Mouse (Mus musculus) layer of hippocampus, adult 11-12 months (tissue): Measurements from ENCODE around the gene Coro1c.

Source experiments
- DNase-seq: peaks from one replicate; pipeline ENCODE4 v3.0.0; 2022; ENCODE audit warnings: low spot score

The Coro1c gene

DNA sequence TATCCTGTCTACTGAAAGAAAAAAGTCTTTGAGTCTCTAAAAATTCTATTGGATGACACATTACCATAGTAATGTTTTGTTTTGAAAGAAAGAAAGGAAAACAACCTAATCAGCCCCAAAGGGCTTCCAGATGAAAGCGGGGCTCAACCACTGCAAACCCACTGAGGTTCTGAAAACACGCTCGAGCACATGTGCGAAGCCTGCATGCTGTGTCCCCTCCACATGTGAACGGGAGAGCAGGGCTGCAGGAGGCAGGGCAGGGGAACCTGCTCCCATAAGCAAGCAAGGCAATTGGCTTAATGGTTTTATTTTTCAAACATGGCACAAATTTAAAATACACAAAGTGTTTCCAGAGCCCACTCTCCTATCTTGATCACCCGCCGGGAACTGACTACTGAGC is 51.9 kb downstream of the Coro1c start:
- no peak for DNase-seq

DNA sequence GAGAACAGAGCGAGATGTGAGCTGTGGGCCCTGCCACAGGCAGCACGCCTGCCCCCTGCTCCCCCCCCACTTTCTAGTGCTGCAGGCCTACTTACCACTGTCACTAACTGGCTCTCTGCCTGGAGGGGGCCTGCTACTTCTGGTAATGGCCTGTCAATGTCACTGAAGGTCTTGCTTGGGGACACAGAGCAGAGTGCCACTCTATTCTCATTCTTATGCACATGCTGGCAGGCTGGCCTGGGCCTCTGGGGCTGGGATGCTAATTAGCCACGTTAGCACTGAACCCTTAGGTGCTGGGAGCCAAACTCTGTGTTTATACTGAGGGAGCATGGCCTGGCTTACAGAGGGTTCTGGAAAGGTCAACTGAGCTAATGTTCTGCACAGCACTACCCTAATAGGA is 52.9 kb downstream of the Coro1c start:
- no peak for DNase-seq

DNA sequence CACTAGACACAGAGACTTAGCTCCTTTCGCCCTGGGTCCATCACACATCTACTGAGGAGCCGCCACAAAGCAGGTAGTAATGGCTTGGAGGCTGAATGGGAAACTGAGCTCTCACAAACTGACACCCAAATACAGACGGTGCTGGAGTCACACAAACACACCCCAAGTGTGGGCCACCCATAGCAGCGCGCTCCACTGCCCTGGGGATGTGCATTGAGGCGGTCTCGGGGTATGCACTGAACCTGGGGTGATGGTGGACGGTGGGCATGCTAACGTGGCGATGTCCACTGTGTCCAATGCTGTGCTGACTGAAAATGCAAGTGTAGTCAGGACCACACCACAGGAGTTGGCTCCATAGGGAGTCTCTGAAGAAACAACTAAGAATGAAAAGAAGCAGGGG is 53.4 kb downstream of the Coro1c start:
- no peak for DNase-seq

DNA sequence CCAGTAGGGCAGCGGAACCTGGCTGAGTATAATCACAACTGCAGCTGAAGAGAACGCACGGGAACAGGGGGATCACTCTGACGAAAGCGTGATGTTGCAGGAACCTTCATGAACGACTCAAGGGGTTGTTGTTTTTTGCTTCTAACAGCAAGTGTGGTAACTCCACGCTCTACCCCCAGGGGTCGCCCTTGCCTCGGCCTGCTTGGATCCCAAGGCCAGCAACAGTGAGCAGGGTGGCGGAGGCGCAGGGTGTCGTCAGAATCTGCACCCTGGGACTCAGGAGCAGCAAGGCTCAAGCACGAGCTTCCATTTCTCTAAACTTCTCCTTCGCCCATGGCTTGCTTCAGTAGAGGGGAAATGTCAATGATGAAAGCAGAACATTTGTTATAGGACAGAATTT is 54.1 kb downstream of the Coro1c start:
- DNase-seq = peak; percentile 90

DNA sequence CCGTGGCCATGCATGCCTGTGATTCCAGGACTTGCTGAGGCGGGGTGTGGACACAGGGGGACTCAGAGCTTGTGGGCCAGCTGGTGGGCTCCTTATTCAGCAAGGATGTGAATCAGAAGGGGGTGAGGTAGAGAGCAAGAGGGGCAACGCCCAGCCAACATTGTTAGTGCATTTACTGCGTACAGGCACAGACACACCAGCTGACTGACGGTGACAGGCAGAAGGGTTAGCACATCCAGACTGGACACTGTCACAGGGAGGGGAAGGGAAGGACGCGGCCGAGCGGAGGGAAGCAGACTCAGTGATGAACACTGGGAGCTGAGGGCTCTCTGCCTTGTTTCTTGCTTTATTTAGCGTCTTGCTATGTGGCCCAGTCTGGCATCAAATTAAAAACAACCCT is 55.0 kb downstream of the Coro1c start:
- DNase-seq = no peak

DNA sequence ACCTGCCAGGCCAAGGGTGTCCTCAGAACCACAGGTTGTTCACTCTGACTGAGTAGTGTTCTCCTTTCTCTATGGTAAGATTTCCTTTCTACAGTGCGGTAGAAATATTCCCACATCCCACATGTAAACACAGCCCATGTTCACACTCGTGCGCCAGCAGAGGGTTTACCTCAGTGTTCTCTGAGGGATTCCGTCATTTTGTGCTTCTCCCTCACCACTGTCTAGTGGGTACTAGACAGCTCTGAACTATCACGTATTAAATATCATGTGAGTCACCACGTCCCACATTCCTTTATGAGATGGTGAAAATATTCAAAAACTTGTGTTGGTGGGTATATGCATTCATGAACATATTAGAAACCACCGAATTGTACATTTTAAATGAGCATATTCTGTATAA is 56.1 kb downstream of the Coro1c start:
- no peak for DNase-seq

DNA sequence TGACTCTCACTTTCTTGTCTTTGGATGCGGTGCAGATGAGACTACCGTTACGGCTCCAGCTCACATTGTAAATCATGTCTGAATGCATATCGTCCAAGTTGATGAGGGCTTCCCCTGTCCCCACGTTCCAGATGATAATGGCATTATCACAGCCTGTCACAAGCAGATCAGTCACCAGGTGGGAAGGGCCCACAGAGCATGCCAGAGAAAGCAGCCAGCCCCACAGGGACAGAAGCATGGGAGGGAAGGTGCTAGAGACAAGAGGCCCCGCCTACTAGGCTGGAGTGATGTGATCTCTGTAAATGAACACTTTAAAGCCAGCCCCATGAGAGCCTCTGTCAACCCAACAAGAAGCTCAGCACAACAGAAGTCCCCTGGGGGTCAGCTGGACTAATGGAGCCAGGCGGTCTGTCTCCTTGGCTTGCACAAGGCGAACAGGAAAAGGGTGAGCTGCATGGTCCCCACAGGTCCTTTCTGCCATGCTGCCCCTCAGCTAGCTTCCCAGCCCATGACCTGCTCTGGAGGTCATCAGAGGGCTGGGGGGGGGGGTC is 57.8 kb downstream of the Coro1c start:
- no peak for DNase-seq

DNA sequence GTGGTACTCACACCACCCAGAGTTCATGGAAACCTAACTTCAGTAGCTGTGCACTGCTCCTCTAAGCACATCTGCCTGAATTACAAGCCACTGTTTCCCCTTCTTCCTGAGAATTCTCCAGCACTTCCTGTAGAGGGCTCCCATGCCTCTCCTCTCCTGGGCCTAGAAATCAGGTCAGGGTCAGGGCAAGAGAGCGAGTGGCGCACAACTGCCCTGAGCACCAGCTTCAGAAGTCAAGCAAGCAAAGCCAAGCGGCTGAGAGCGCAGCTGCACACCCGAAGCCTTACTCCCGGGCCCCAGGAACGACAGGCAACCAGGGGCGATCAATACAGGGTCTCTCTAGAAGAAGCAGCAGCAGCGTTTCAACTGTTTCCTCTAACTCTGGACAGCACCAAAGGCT is 60.9 kb downstream of the Coro1c start:
- no peak for DNase-seq

DNA sequence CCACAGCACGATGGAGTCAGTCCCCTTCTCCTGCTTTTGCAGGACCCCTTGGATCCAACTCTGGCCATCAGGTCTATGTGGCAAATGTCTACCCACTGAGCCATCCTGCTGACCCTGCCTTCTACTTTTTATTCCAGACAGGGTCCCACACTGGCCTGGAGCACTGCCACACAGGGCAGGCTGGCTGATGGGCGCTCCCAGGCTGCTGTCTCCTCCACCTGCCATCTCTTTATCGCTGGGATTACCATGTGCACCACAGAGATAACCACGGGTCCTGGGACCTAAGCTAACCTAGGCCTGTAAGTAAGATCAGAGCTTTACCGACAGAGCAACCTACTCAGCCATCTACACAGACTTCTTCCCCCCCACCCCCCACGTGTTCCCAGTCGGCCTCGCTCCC is 61.9 kb downstream of the Coro1c start:
- DNase-seq = no peak

DNA sequence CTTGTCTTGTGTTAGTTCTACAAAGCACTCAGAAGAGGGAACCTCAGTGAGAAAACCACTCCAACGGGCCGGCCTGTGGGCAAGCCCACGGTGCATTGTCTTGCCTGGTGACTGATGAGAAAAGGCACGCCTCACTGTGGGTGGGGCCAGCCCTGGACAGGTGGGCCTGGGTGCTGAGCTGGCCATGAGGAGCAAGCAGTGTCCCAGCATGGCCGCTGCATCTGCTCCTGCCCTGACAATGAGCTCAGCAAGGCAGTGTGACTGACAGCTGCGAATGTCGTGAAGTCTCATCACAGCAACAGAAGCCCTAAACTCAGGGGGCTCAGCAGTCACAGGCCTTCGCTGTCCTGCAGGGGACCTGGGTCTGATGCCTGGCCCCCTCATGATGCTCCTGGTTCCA is 62.9 kb downstream of the Coro1c start:
- DNase-seq = no peak

DNA sequence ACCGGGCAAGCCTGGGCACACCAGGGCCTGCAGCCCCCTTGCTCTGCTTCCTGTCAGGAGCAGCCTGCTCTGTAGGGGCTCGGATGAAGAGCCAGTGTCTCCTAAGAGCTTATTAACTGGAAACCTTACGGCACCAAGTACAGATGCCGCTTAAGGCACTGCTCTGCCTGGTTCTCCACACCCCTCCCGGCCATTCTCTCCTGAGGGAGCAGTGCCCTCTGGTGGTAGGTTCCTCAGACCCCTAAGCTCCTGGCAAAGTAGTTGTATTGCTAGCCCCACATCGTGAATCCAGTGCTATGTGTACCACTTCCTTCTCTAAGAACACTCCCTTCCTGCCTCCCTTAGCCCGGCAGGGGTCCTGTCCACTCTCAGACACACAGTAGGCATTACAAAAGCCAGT is 63.8 kb downstream of the Coro1c start:
- DNase-seq = peak; percentile 75

DNA sequence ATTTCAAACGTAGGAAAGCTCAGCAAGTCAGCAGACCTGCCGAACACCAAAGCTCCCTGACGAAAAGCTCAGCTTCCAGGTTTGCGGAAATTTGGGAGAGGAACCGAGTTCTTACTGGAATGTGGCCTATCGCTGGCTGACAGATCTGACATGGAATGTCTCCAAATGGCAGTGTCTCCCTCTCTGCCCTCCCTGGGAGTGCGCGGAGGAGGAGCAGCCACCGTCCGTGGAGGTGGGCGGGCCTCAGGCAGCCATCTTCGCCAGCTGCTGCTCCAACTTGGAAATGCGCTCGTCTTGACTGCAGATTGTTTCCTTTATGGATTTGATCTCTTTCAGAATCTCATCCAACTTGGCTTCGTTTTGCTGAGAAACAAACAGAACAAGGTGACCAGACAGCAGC is 64.5 kb downstream of the Coro1c start:
- no peak for DNase-seq

DNA sequence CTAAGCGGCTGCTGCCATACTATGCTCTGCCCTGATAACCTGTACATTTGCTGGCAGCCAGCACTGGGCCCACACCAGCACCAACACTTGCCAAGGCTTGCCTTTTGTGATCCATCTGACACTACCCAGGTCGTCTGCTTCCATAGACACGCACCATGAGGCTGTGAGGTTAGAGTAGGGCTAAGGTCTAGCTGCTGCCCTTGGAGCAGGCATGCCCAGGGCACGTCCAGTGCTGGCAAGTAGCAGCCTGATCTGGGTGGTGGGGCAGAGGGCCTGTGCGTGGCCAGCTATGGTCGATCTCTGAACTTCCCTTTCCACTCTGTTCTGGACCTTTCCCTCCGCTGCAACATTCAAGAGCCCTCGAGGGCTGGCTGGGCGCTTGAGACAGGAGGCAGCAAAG is 65.7 kb downstream of the Coro1c start:
- DNase-seq = peak; percentile 57

DNA sequence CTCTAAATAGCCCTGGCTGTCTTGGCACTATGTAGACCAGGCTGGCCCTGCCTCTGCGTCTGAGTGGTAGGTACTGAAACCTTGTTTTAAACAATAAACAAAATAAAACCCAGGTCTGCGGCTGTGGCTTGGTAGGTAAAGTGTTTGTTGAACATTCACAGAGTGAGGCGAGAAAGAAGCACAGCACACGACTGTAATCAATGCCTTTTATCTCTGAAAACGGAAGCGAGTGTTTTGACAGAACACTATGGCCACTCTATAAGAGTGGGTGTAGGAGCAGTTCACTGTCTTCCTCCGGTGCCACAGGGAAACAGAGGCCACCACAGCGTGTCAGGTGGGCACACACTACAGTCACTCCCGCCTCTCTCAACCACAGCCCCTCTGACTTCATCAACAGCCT is 66.3 kb downstream of the Coro1c start:
- no peak for DNase-seq

DNA sequence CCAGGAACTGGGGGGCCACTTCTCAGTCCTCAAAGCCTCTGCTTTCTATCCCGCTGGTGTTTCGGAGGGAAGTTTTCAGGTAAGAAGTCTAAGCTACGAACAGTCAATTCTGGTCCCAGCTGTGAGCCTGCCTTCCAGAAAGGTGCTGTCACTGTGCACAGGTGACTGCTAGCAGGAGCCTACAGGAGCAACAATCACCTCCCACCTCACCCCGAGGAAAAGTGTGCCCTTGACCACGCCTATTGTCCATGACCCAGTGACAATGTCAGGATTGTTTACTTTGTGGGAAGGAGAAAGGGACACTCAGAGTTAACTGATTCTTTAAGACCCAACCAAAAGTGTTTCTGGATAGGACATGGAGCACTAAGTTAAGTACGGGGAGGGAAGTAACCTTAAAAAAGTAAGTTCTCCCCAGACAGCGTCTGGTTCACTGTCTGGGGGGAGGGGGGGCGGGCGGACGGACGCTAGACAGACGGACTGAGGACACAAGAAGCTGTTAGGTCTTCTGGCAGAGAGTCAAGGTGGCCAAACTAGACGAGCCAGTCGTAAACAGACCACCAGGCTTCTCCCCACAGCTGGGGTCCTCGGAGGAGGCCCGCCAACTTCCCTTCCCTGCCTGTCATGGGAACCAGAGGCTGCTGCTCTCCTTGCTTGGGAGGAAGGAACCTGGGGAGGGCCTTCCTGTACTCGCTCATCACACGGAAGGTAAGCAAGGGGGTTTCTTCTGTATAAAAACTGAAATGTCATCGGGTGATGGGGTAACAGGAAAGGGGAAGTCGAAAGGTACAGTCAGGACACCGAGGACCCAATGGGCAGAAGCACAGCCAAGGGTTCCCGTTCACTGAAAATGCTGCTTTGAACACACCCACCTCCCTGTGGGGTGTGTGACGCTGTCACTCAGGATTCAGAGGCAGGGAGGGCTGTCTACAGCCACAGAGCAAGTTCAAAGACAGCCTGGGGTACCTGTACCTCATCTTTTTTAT is 67.0 kb downstream of the Coro1c start:
- DNase-seq = no peak

DNA sequence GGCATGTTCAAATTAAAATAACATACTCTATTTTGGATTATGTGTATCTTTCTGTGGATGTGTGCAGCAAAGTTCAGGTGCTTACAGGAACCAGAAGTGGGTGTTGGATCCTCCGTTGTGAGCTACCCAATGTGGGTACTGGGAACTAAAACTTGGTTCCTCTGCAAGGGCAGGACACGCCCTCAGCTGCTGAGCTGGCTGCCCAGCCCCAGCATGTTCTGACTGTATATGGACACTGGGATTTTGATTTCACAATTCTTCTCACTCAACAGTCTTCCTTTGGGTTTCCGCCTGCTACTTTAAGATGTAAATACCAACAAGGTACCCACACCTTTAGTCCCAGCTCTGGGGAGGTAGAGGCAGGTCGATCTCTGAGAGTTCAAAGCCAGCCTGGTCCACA is 68.1 kb downstream of the Coro1c start:
- DNase-seq = no peak

DNA sequence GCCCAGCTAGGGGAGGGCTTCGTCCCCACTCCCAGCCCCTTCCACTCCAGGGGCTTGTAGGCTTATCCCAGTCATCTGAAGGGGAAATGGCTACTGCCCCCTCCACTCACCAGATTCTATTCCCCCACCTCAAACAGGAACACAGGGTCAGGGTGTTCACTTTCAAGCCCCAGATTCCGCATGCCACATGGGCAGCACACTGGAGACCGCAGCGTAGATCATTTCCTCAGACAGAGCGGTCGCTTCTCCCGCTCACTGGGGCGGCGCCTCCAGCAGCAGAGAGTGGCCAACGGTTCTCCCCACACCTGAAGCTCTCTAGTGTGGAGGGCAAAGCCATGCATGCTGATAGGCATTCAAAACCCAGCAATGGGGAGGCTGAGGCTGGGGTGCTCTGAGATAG is 71.6 kb downstream of the Coro1c start:
- DNase-seq = peak; percentile 43

DNA sequence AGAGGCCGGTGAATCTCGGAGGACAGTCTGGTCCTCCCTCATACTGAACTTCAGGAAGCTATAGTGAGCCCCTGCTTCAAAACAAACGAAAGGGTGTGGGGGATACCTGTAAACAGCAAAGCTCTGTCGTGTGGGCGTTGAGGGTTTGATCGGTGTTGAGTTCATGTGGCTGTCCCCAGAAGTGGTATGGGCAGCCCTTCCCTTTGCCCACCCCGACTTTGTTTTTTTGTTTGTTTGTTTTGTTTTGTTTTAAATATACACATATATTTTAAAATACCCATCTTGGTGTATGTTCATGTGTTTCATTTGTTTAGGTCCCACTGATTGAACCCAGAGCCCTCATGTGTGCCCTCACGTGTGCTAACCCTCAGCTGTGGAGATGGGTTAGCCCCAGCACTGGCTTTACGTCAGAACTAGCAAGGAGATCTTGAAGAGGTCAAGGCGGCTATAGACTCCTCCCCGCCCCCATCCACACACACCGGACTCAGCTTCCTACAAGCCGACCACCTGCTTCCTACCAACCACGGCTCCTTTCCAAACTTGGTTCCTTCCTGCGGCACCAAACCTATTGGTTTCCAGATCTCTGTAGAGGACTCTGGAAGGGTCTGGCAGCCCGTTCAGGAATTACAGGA is 75.1 kb downstream of the Coro1c start:
- DNase-seq = no peak

DNA sequence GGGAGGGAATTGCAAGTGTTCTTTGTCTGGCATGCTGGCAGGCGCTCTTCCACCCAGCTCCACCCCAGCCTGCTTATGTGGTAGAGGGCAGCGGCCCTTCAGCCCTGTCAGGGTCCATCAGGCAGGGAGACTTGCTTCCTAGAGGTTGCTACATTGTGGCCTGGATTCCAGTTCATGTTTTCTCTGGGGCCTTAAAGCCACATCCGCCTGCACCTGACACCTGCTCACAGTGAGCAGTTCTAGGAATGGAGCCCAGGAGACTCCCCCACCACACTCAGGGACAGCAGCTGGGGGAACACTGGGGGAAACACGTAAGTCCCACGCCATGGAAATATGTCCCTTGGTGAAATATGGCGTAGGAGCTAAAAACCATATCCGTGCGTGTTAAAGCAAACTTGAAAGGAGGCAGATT is 76.1 kb downstream of the Coro1c start, which contains the start of gene Selplg:
Gene Selplg (minus strand): TSS at position 155 of the 412 bp plus-strand sequence.
- no peak for DNase-seq

DNA sequence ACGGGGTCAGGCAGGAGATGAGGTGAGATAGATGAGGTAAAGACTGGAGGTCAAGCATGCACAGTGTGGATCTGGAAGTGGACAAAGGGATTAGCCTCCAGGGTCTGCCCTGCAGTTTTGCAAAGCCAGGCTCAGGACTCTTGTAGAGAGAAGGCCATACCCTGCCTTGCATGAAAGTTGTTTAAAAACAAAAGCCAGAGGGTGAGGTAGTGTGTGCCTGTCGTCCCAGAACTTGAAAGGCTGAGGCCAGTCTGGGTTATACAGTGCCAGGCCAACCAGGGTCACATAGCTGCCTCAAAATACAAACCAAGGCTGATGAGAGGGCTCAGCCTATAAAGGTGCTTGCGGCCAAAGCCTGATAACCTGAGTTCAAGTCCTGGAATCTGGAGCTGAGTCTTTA is 76.8 kb downstream of the Coro1c start:
- no peak for DNase-seq

DNA sequence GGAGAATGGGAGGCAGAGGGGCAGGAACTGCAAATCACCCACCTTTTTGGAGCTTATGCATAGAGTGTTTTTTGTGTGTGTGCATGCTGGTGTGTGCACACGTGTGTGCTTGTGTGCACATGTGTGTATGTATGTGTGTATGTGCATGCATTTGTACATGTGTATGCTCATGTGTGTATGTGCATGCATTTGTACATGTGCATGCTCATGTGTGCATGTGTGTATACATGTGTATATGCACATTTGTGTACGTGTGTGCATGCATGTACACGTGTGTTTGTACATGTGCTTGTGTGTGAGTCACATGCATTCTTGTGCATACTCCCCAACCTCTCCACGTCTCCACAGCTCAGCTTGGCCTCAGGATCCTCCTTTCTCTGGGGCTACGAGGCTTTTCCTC is 77.8 kb downstream of the Coro1c start:
- no peak for DNase-seq

DNA sequence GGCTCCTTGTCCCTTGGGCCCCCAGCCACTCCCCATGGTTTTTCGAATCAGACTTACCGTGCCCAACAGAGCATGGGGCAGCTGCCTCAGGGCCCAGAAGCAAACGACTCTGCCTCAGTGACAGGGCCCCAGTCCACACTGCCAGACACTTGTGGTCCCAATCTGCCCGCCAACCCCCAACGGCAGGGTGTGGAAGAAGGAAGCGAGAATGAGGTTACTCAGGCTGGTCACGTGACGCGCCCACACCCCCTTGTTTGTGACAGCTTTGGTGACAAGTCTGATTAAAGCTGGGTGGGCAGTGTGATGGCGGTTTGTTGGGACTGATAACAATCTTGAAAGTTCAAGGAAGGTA is 78.3 kb downstream of the Coro1c start:
- peak; percentile 75 for DNase-seq

DNA sequence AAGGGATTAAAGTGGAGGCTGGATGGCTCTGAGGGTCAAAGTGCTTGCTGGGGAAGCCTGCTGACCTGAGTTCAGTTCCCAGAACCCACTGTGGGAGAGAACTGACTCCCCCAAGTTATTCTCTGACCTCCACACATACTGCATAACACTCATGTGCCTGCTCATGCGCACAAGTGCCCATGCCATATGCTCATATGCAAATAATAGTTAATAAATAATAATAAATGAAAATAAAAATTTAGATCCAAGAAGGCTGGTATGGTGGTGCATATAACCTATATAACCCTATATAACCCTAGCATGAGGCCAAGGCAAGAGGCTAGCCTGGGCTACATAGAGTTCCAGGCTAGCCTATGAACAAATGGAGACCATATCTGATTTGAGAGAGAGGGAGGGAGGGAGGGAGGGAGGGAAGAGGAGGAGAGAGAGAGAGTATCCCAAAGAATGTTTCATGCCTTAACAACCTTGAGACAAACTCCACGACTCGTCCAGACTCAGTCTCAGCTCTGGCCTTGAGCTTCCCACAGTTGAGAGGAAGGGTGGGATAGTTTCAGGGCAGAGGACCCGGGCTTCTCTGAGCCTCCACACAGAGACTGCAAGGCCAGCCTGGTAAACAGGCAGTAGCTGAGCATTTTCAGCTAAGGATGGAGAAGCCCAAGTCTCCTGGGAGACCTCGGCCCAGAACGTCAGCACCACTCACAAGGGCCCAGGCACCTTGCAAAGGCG is 78.8 kb downstream of the Coro1c start:
- DNase-seq = no peak
